Mouse (Mus musculus): Measurements from ENCODE around the gene Slc30a3.

Gene Slc30a3

GRCm38 (mm10) chr5:31108000-31108490, at the start of gene Slc30a3:
TSS of gene Slc30a3 (minus strand) at chr5:31108237.
- DNase-seq: no peak

DNA sequence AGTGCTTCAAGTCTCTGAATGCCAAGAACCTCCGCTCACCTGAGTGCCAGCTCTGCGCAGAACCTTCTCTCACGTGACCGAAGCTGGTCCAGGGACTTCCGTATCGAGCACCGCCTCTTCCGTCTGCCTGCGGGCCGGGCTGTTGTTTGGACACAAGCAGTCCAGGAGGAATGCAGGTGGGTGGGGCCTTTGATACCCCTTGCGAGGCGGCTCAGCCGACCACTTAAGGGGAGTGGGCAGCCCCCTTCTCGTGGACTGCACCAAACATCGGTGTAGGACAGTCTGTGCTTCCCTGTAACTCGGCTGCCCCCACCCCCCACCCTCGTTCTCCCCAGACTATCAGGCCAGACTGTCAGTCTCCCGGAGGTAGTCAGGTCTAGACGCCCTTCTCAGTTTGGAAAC, 46.1 kb upstream of the Slc30a3 start, which contains the start of gene Mpv17:
Mpv17 (minus strand) TSS at position 100 of the 402 bp plus-strand sequence.
- DNase-seq: peak; percentile 63 to 74

DNA sequence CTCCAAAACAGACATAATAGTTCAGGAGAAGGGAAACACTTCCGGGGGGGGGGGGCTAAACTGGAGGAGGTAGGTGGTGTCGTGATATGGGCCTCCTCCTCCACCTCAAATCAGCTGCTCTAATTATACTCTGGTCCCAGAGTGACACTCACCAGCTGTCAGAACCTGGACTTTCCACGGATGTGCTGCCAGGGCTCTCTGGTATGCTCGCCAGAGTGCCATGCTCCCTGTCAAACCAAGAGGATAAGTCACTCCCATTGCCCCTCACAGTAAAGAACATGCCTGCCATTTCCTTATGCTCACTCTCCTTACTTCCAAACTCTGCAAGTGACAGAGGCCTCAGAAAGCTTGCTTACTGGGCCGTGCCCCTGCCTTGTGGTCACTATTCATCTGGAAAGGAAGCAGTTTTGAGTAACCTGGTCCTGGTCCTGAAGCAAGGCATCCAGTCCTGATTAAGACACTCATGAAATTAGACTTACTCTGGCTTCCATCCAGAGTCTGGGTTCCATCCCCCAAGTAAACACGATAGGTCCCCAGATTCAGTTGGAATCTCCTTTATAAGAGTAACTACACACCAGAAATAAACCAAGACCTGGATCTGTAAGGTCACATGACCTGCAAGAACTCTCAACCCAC, 45.6 kb upstream of the Slc30a3 start:
- DNase-seq: no peak

DNA sequence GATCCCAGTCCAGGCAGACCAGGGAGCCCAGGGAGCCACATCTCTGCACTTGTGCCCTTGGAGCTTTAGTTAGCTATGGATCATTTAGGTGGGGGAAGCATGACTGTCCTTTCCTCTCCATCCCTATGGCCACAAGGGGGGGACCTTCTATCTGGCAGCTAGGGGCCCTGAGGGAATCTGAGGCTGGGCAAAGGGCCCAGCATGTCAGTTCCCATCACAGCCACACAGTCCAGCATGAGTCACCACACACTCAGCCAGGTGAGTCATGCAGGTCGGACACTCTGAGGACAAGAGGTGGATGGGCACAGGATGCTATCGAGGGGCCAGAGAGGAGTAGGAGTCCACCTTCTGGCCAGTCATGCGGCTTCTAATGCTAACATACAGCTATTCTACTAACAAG, 43.7 kb upstream of the Slc30a3 start:
- DNase-seq: no peak

GRCm38 (mm10) chr5:31149781-31150180, 41.7 kb upstream of the Slc30a3 start:
- DNase-seq: no peak

DNA sequence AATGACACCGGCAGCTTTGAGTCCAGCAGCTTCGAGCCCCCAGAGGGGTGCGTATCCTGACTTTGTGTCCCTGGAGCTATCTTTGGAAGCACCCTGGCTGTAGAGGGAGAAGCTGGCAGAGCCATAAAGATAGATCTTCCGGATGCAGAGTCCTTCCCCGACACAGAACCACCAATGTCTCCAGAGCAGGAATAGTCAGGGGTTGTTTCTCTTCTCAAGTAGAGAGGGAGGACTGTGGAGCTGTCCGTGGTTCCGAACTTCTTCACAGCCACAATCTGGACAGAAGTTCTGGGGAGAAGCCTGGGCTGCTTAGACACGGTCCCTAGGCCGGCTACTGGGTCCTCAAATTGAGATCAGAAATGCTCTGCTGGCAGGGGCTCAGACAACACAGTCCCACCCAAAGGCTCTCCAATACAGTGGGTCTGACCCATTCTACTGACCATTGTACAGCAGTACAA, 31.0 kb upstream of the Slc30a3 start:
- no peak for DNase-seq

GRCm38 (mm10) chr5:31138241-31138967, 30.4 kb upstream of the Slc30a3 start, which contains the start of gene Ucn:
TSS of gene Ucn (minus strand) at chr5:31138829.
- no peak for DNase-seq

- DNase-seq: no peak
These were observed 29.6 kb upstream of the Slc30a3 start for GRCm38 (mm10) chr5:31137658-31138057.

DNA sequence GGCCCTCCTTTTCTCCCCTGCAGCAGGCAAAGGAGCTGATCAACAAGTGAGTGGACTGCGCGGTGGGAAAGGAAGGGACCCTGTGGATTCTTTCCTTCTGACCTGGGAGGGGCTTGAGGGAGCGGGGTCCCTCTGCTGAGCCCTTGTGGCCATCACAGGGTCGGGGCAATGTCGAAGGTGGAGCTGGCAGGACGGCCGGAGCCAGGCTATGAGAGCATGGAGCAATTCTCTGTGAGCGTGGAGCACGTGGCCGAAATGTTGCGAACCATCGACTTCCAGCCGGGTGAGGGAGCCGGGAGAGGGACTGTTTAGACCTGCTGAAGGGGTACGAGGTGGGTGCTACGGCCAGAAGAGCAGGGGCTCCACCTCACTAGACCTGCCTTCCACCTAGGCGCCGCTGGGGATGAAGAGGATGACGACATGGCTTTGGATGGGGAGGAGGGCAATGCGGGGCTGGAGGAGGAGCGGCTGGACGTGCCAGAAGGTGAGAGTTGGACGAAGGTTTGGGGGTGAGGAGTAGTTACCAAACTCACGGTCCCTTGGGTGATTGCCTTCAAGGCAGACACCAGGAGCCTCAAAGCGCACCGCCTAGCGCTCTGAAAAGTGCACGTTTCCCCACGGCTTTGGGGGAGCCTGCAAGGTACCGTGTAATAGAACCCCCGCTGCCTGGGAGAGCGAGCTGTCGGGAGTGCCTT, 28.8 kb upstream of the Slc30a3 start:
- DNase-seq: no peak

- no peak for DNase-seq
These were observed 18.0 kb upstream of the Slc30a3 start for GRCm38 (mm10) chr5:31126050-31126449.

DNA sequence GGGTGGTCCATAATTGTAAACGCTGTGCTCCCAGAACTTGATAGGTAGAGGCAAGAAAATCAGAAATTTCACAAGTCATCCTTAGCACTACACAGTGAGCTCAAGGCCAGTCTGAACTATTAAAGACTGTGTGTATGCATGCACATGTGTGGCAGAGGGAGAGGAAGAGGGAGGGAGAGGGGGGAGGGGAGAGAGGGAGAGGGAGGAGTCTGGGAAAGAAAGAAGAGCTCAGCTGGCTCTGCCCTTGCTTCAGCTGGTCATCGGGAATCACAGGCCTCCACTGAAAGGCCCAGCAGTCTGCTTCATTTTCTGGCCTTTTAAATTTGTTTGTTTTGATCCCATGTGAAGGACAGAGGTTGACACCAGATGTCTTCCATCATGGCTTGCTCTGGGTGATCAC, 15.4 kb upstream of the Slc30a3 start:
- DNase-seq: no peak

DNA sequence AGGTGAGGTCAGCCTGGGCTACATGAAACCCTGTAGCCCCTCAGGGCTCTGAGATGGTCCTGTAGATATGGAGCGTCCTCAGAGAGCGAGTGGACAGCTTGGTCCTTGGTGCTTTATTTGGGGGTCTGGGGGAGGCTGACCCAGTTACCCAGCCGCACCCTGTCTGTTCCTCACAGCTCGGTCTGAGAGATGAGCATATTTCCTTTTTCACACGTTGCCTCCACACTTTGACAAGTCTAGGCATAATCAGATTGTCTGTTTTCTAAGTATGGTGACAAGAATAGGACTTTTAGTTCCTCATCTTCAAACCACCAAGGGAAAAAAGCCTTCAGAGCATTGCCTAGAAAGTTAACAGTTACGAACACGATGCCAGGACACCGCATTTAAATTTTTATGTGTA, 13.1 kb upstream of the Slc30a3 start:
- DNase-seq: no peak

- no peak for DNase-seq
These were observed 8.9 kb upstream of the Slc30a3 start for GRCm38 (mm10) chr5:31116912-31117311.

GRCm38 (mm10) chr5:31116354-31116753, 8.3 kb upstream of the Slc30a3 start, which contains the start of gene Trim54:
TSS of gene Trim54 (plus strand) at chr5:31116712.
- DNase-seq: no peak

DNA sequence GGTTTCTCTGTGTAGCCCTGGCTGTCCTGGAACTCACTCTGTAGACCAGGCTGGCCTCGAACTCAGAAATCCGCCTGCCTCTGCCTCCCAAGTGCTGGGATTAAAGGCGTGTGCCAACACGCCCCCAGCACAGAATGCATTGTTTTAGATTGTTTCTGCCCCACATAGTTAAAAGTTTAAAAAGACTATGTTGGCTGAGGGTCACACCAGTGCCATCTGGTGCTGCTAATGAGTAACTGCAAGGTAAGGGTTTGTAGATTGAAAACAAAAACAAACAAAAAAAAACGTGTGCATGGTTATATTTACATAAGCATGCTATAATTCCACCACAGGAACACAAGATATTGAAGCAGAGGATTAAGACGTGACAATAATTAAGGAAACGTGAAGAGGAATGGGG, 2.7 kb upstream of the Slc30a3 start:
- DNase-seq: no peak

DNA sequence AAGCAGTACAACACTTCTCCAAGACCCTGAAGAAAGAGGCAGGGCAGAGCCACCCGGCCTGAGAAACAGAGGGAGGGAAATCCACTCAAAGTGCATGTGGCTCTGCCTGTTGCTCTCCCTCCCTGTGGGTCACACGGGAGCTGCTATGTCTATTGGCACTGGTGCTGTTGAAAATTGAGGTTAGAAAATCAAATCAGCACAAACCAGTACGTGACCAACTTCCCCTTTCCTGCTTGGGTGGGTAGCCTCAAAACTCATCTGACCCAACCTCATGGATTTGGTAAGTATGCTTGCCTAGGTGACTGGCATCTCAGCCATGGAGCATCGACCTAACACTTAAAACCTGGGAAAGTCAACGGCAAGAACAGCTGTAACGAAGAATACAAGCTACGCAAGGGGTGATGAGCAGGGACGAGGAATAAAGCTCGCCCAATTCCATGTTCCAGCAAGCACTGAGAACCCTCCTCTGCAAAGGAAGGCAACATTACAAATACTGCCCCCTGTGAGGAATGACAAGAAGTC, 2.2 kb downstream of the Slc30a3 start, which contains the start of gene Dnajc5g:
Dnajc5g (plus strand) TSS at position 472 of the 522 bp plus-strand sequence.
- no peak for DNase-seq

GRCm38 (mm10) chr5:31095711-31096480, 12.1 kb downstream of the Slc30a3 start:
- DNase-seq: no peak

GRCm38 (mm10) chr5:31094799-31095691, 13.0 kb downstream of the Slc30a3 start:
- peak; percentile 21 to 44 for DNase-seq

DNA sequence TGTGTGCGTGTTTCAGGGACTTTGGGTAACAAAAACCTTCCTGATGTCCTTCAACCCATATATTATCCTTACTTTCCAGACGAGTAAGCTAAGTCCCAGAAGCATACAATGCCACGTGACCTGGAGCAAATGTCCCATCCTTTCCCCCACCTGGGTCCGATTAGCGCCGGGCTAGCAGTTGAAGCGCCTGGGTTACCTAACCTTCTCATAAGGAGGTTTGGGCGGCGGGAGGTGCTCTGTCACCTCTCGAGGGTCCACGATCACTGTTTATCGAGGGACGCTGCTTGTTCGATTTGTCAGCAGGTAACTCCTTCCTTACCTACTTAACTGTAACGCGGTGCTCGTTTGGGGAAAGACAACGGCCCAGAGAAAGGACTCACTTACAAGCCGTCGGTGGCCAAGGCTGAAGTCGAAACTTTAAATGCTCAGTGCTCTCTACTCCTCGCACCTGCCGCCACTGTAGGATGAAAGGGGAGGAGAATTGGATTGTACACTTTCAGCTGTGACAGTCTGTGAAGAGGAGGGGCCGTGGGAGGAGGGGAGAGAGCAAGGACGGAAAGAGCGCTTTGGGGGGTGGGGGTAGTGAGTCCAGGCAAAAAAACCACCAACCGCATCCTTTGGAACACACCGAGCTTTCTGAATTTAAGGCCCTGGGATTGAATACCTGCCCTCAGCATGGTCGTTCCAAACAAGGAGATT, 13.8 kb downstream of the Slc30a3 start:
- DNase-seq: peak in 1 of 2 experiments; percentile 37

Measured in thymus, adult 18-20 months (tissue).